Mouse (Mus musculus) layer of hippocampus, adult 9-10 months (tissue): Measurements from ENCODE around the gene Ptcra.

Source experiments
- DNase-seq: peaks from one replicate; pipeline ENCODE4 v3.0.0; 2022; ENCODE audit warnings: low spot score

Ptcra gene

DNA sequence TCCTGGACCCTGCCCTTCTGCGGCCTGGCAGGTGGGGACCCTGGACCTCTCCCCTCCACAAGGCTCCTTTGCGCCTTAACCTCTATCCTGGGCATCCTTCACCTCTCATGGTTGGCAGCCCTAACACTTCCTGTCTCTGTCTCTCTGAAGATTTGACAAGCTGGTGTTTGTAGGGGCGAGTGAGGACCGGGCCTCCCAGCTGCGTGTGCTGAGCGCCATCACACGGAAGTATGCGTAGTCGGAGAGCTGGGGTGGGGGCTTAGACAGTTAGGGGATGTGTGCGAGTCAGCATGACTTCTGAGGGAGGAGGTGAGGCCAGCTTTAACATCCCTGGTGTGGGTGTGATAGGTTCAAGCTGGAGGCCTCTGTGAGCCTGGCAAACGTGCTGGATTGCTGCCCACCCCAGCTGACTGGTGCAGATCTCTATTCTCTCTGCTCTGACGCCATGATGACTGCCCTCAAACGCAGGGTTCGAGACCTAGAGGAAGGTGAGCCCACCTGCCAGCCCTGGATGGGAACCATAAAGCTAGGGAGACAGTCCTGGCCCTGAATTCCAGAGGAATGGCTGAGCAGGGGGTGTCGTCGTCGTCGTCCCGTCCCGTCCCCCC is 38.9 kb downstream of the Ptcra start:
- no peak for DNase-seq

DNA sequence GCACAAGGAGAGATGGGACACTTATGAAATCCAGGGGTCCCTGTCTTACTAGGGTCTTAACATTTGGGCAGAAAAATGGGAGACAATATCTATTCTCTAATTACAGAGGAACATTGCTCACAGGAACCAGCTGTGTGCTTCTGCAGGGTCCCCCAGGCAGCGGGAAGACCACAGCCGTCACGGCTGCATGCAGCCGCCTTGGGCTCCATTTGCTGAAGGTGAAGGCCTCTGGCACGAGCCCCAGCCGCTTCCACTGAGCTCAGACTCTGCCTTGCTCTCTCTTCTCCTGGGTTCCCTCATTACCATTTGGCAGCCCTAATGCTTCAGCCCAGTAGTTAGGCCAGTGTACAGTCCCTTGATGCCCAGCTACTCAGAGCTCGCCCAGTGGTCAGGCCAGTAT is 42.4 kb downstream of the Ptcra start:
- DNase-seq = no peak

DNA sequence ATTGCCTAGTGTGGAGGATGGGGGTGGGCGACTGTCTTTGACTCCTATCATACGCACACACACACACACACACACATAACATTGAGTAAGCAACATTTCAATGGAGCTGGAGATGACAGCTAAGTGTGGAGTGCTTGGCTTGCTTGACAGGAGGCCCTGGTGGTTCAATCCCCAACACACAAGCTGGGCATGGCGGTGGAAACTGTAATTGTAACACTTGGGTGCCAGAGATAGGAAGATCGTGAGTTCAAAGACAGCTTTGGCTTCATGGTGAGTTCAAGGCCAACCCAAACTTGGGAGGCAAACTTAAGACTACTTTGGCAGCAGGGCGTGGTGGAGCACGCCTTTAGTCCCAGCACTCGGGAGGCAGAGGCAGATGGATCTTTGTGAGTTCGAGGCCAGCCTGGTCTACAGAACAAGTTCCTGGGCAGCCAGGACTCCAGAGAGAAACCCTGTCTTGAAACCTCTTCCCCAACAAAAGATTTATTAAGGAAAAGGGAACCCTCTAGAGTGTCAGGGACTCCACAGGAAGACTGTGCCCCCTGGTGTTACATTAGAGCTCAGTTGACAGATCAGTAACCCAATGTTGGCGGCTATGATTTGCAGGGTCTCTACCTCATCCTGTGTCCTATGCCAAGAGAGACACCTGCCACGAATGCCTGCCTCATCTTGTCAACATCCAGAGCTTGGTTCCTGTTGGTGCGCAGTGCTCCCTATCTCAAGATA is 48.6 kb downstream of the Ptcra start:
- no peak for DNase-seq

DNA sequence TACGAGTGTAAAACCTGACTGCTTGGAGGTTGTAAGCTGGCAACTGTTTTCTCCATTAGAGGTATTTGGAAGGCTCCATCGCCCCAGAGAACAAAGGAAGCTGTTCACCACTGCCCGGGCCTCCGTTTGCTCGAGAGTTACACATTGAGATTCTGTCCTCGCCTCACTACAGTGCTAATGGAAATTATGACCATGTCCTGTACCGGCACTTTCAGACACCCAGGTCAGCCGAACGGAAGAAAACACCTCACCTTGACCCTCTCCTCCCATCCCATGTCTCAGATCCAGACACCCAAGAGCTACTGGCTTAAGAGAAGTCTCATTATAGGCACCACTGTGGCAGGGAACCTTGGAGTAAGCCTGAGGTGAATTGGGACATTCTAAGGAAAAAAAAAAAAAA is 49.7 kb downstream of the Ptcra start:
- no peak for DNase-seq

DNA sequence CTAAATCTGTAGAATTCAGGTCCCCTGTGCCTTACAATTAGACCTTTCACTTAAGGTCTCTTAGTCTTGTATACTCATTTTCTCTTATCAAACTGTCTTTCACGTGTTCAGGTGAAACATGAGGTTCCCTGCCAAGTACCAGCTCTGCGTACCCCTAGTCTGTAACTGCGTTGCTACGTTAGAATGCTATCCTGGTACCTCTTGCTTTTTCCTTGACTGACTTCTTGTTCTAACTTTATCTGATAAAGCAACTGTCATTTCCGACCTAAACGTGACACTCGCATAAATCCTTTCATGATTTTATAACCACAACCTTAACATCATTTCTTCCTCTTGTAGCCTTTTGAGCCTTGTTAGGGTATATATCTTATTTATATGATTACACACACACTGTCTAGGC is 51.1 kb downstream of the Ptcra start:
- DNase-seq = no peak

GRCm38 (mm10) chr17:46711612-46712271 is 51.8 kb downstream of the Ptcra start:
- DNase-seq = no peak

GRCm38 (mm10) chr17:46710959-46711597 is 52.4 kb downstream of the Ptcra start, which contains the start of gene Pex6:
Gene Pex6, plus strand, starts transcription at chr17:46711463.
- DNase-seq = peak; percentile 55

GRCm38 (mm10) chr17:46706375-46707089 is 57.0 kb downstream of the Ptcra start:
- no peak for DNase-seq
